Mouse (Mus musculus) testis, adult 2 months (tissue): Measurements from ENCODE around the gene U2af1l4. TPM values are rescaled to one million over a fixed set of nuclear protein-coding genes. Genes with fewer than 3 reads are reported as not detected.
A peak's percentile ranks its signal among the peaks of the same experiment; 100 is the strongest.

Source experiments
- H3K27ac ChIP-seq: fragments of 200-500 bp; 2 replicates; pipeline ENCODE4 v1.5.1; 2012; ENCODE audit warnings: low read depth, low read length; ENCODE audit not compliant: control insufficient read depth, insufficient read depth
- H3K27me3 ChIP-seq: fragments of 200-500 bp; 2 replicates; pipeline ENCODE4 v1.6.1; 2012; ENCODE audit warnings: mild to moderate bottlenecking, low read length, moderate library complexity; ENCODE audit not compliant: control insufficient read depth, insufficient read depth
- H3K36me3 ChIP-seq: fragments of 200-500 bp; 2 replicates; pipeline ENCODE4 v1.6.1; 2012; ENCODE audit warnings: mild to moderate bottlenecking, low read length; ENCODE audit not compliant: control insufficient read depth, insufficient read depth
- H3K4me1 ChIP-seq: fragments of 200-500 bp; 2 replicates; pipeline ENCODE4 v1.6.1; 2012; ENCODE audit warnings: low read length; ENCODE audit not compliant: control insufficient read depth, insufficient read depth
- H3K4me3 ChIP-seq: fragments of 200-500 bp; 2 replicates; pipeline ENCODE4 v1.5.1; 2012; ENCODE audit warnings: low read depth, mild to moderate bottlenecking, low read length, moderate library complexity, mixed read lengths; ENCODE audit not compliant: control insufficient read depth
- CTCF ChIP-seq: fragments of 200-500 bp; IDR thresholded peaks from 2 replicates; pipeline ENCODE4 v1.5.1; 2012; ENCODE audit warnings: low read depth, mild to moderate bottlenecking, inconsistent platforms, low read length, moderate library complexity; ENCODE audit not compliant: control insufficient read depth, insufficient read depth, insufficient replicate concordance
- POLR2A ChIP-seq: fragments of 200-500 bp; IDR thresholded peaks from 2 replicates; pipeline ENCODE4 v1.6.1; 2012; ENCODE audit warnings: low read depth, mild to moderate bottlenecking, inconsistent platforms, low read length, moderate library complexity; ENCODE audit not compliant: control insufficient read depth
- polyA plus RNA-seq: library from polyadenylated mRNA; depleted of rRNA; stranded (reverse); fragments of >200 nt; gene quantifications from 2 replicates; pipeline ENCODE4 v1.2.3, GENCODE M21; 2012

U2af1l4 gene
- polyA plus RNA-seq, 1 experiment, result 51.9 TPM

GRCm38 (mm10) chr7:30525954-30526353 is 37.1 kb upstream of the U2af1l4 start:
- H3K4me1 ChIP-seq, result peaks cover 17% of the 10 kb centered on the region
- TF ChIP-seq POLR2A, result no peak
- no peak for TF ChIP-seq CTCF
- H3K27me3 ChIP-seq, result no peaks in the 10 kb centered on the region
- H3K4me3 ChIP-seq, result no peak overlapping the region
- no peak overlapping the region for H3K27ac ChIP-seq
- peaks cover 10% of the 10 kb centered on the region for H3K36me3 ChIP-seq

DNA sequence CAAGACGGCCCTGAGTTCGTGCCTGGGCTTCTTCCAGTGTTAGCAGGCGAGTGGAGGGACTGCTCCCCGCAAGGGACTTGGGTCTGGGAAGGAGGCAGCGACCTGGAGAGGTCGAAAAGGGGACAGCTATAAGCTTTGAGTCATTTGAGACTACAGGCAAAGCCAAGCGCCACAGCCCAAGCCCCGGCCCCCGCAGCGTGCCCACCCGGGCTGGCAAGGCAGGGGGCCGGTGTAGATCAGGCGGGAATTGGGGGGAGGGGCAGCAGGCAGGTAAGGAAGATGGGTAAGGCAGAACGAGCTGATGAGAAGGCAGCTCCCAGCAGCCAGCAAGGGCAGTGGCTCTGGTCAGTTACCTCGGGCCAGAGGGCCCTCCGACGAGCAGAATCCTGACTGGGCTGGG is 36.7 kb upstream of the U2af1l4 start:
- TF ChIP-seq POLR2A (no peak), CTCF (no peak)
- Histone ChIP-seq H3K27me3 (no peaks in the 10 kb centered on the region), H3K36me3 (peaks cover 10% of the 10 kb centered on the region), H3K4me1 (peaks cover 17% of the 10 kb centered on the region), H3K27ac (no peak overlapping the region), H3K4me3 (no peak overlapping the region)

- no peaks in the 10 kb centered on the region for H3K27me3 ChIP-seq
- peaks cover 17% of the 10 kb centered on the region for H3K4me1 ChIP-seq
- H3K4me3 ChIP-seq, result peak overlapping the region; percentile 33
- H3K36me3 ChIP-seq, result peaks cover 10% of the 10 kb centered on the region
- H3K27ac ChIP-seq, result no peak overlapping the region
- TF ChIP-seq POLR2A (0 out of 2 replicates have a peak, but pooled peaks have one; percentile 11), CTCF (no peak)
These were observed 36.1 kb upstream of the U2af1l4 start for GRCm38 (mm10) chr7:30526981-30527380.

DNA sequence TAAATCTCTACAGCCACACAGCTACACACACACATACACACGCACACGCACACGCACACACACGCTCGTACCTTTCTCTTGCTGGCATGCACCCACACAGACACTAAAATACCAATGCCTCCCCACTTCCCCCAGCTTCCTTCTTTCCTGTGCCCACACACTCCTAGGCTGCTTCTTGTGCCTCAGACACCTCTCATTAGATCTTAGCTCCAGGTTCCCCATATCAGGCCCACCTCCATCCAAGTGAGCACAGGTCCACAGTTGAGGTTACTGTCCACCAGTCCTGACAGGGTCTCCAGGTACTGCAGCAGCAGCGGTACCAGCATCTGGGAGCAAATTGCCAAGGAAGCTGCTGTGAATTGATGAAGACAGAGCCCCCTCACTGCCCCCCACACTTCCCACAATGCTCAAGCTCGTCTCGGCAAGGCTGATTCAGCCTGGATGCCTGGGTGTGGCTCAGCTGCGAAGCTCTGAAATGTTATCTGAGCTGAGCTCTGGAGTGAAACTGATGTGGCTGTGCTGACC is 31.7 kb upstream of the U2af1l4 start:
- TF ChIP-seq POLR2A (no peak), CTCF (no peak)
- Histone ChIP-seq H3K27ac (no peak overlapping the region), H3K27me3 (no peaks in the 10 kb centered on the region), H3K36me3 (peaks cover 10% of the 10 kb centered on the region), H3K4me1 (peaks cover 28% of the 10 kb centered on the region), H3K4me3 (no peak overlapping the region)

- H3K36me3 ChIP-seq, result peaks cover 8% of the 10 kb centered on the region
- H3K4me1 ChIP-seq, result peaks cover 20% of the 10 kb centered on the region
- no peak overlapping the region for H3K4me3 ChIP-seq
- no peak for TF ChIP-seq CTCF
- TF ChIP-seq POLR2A, result no peak
- no peaks in the 10 kb centered on the region for H3K27me3 ChIP-seq
- peak overlapping the region; percentile 19; the same call in 1 of the 2 replicates for H3K27ac ChIP-seq
These were observed 30.2 kb upstream of the U2af1l4 start for GRCm38 (mm10) chr7:30532931-30533330.

GRCm38 (mm10) chr7:30533941-30534632 is 29.0 kb upstream of the U2af1l4 start:
- peaks cover 4% of the 10 kb centered on the region for H3K36me3 ChIP-seq
- H3K27ac ChIP-seq, result peak overlapping the region; percentile 76
- no peaks in the 10 kb centered on the region for H3K27me3 ChIP-seq
- no peak for TF ChIP-seq CTCF
- TF ChIP-seq POLR2A, result no peak
- H3K4me1 ChIP-seq, result peaks cover 17% of the 10 kb centered on the region
- peak overlapping the region; percentile 86 for H3K4me3 ChIP-seq

- Histone ChIP-seq H3K36me3 (peaks cover 3% of the 10 kb centered on the region), H3K27ac (peak within 1 kb of the TSS; percentile 91), H3K27me3 (no peaks in the 10 kb centered on the region), H3K4me1 (peaks cover 17% of the 10 kb centered on the region), H3K4me3 (peak within 1 kb of the TSS; percentile 95)
- TF ChIP-seq CTCF (no peak), POLR2A (0 out of 2 replicates have a peak, but pooled peaks have one; percentile 35)
These were observed 28.2 kb upstream of the U2af1l4 start, which contains the start of gene Arhgap33 for GRCm38 (mm10) chr7:30534633-30535577. Gene Arhgap33, minus strand, starts transcription at chr7:30535060.
